Mouse (Mus musculus) cerebellum, postnatal 36 days (tissue): ENCODE results near the gene Heg1.

Experiments
- DNase-seq, 2 experiments: peaks; one replicate each; pipeline ENCODE4 v3.0.0; 2021 to 2022; ENCODE audit warnings: mixed read lengths in 2 of 2

Heg1 gene

GRCm38 (mm10) chr16:33746074-33746676, 62.0 kb downstream of the Heg1 start:
- DNase-seq: peak; percentile 76 to 80

- no peak for DNase-seq
Observed at GRCm38 (mm10) chr16:33747346-33747954, 63.3 kb downstream of the Heg1 start.

- no peak for DNase-seq
Observed at GRCm38 (mm10) chr16:33747994-33748393, 63.8 kb downstream of the Heg1 start.

- DNase-seq: no peak
Observed at GRCm38 (mm10) chr16:33751152-33751551, 67.0 kb downstream of the Heg1 start.

GRCm38 (mm10) chr16:33751590-33751989, 67.4 kb downstream of the Heg1 start:
- no peak for DNase-seq

GRCm38 (mm10) chr16:33752904-33753578, 68.9 kb downstream of the Heg1 start:
- no peak for DNase-seq

- no peak for DNase-seq
Observed at GRCm38 (mm10) chr16:33755293-33755692, 71.1 kb downstream of the Heg1 start.

- DNase-seq: no peak
Observed at GRCm38 (mm10) chr16:33755961-33756360, 71.8 kb downstream of the Heg1 start.

- DNase-seq: peak; percentile 78 to 80
Observed at GRCm38 (mm10) chr16:33756396-33756795, 72.2 kb downstream of the Heg1 start.

- DNase-seq: no peak
Observed at GRCm38 (mm10) chr16:33759207-33759606, 75.0 kb downstream of the Heg1 start.

GRCm38 (mm10) chr16:33760542-33760941, 76.4 kb downstream of the Heg1 start:
- no peak for DNase-seq

GRCm38 (mm10) chr16:33760996-33761395, 76.8 kb downstream of the Heg1 start:
- DNase-seq: no peak

- DNase-seq: no peak
Observed at GRCm38 (mm10) chr16:33764501-33765193, 80.5 kb downstream of the Heg1 start.

GRCm38 (mm10) chr16:33765477-33765876, 81.3 kb downstream of the Heg1 start:
- DNase-seq: no peak

GRCm38 (mm10) chr16:33766309-33766708, 82.1 kb downstream of the Heg1 start:
- no peak for DNase-seq

- DNase-seq: no peak
Observed at GRCm38 (mm10) chr16:33766757-33767156, 82.6 kb downstream of the Heg1 start.

GRCm38 (mm10) chr16:33768491-33769278, 84.5 kb downstream of the Heg1 start:
- DNase-seq: no peak

GRCm38 (mm10) chr16:33769848-33770247, 85.7 kb downstream of the Heg1 start:
- DNase-seq: no peak

GRCm38 (mm10) chr16:33770778-33771454, 86.7 kb downstream of the Heg1 start:
- no peak for DNase-seq

GRCm38 (mm10) chr16:33772809-33773208, 88.6 kb downstream of the Heg1 start:
- DNase-seq: no peak

- peak; percentile 15 to 31 for DNase-seq
Observed at GRCm38 (mm10) chr16:33774972-33775371, 90.8 kb downstream of the Heg1 start.

- DNase-seq: no peak
Observed at GRCm38 (mm10) chr16:33775733-33776335, 91.7 kb downstream of the Heg1 start.
